Mouse (Mus musculus) gastrocnemius, postnatal 25 days (tissue): ENCODE measurements around the gene Epyc. TPM values are rescaled to one million over a fixed set of nuclear protein-coding genes. Genes with fewer than 3 reads are reported as not detected.

ENCODE experiments used
- DNase-seq: peaks from one replicate; pipeline ENCODE4 v3.0.0; 2022
- long read RNA-seq, 2 experiments: library from polyadenylated mRNA; stranded (forward); transcript quantifications; one replicate each; pipeline ENCODE4 v2.0.0; 2021
- total RNA-seq, 2 experiments: library from RNA; stranded (reverse); gene quantifications; 1 replicate in 1 of 2; 2 replicates in 1 of 2; pipeline ENCODE4 v1.2.3; 2021

Gene Epyc
- total RNA-seq, result under 1 TPM in 1 of 2 experiments, not detected in 1; 0.16 TPM
- long read RNA-seq, experiment 1, result 0 reads
- long read RNA-seq, experiment 2, partial matches to known transcripts, result 0 of 1 reads
- long read RNA-seq, experiment 2, other reads (novel, unspliced or antisense), result 0 of 1 reads

DNA sequence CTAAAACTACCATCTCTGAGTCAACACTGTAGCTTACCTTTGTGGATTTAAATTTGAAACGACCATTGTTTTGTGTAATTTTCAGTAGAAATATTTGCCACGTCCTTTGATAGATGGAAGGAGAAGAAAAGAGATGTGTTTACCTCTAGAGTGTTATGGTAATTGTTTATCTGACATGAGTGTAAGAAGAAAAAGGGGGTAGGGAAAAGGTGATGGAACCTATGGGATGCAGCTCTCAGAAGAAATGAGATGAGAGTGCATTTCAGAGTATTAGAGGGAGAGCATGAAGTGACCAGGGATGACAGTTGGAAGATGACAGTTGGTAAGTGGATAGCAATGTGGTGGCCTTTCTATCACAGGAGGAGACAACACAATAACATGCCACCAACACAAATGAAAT, at the start of gene Epyc:
TSS of gene Epyc (plus strand) at position 301 of the 400 bp plus-strand sequence.
- no peak for DNase-seq

DNA sequence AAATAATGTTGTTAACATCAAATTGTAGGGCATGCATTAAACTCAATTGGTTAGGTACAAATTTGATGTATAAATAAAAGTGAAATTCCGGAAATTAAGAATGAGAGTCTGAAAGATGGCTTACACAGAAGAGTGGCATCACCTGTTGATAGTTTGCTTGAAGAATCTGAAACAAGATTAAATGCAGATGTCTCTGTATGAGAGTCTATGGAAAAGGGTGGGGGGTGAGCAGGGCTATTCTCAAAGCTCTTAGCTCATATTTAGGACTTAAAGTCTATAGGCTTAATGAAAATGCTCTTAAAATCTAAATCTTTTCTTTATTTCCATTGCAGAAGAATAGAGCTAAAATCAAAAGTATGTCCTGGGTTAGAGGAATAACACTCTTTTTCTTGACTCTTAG, 48.2 kb upstream of the Epyc start:
- DNase-seq, result no peak

DNA sequence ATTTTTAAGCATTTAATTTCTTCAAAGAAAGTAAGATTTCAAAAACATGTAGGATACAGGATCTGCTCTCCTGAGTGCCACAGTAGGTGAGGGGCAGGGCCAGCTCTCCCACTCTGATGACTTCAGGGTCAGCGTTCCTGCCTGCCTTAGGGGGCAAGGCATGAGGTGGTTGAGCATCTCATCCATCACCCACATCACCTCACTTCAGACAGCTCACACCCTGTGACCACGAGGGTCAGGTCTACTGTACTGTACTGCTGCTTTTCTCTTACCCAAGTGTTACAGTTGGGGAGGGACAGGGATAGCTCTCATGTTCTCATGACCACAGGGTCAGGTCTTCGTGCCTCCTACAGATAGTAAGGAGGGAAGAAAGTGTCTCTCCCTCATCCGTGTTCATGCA, 42.1 kb upstream of the Epyc start:
- no peak for DNase-seq

DNA sequence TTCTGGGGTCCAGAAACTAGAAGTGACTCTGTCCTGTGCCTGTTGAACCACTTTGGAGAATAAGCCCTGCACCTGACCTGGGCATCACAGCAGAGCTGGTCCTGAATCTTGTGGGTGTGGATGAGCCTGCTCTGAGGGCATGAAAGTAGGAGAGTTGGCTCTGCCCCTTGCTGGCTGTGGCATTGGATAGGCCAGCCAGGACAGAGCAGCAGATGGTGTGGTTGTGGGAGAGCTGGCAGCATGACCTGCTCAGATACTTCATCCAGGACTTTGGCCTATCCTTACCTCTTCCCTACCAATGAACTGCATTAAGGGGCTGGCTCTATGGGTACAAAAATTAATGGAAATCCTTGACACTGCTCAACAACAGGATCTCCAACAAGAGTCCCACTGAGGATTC, 40.6 kb upstream of the Epyc start:
- no peak for DNase-seq

DNA sequence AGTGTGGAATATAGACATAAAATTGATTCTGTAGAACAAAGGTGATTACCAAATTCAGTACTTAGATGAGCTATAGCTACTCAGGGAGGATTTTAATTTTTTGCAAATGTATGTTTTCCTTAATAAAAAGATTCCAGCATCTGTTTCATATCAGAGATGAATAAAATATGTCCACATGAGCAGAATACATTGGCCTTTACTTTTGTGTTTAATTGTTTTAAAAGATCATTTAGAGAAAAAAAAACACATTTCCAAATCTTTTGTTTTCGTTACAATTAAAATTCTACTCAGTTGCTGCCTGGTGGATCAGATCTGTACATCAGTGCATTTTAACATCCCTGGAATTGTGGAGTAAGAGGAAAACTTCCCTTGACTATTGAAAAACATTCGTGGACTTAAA, 37.3 kb upstream of the Epyc start, which contains the start of gene Kera:
TSS of gene Kera (plus strand) at position 301 of the 400 bp plus-strand sequence.
- DNase-seq, result no peak

DNA sequence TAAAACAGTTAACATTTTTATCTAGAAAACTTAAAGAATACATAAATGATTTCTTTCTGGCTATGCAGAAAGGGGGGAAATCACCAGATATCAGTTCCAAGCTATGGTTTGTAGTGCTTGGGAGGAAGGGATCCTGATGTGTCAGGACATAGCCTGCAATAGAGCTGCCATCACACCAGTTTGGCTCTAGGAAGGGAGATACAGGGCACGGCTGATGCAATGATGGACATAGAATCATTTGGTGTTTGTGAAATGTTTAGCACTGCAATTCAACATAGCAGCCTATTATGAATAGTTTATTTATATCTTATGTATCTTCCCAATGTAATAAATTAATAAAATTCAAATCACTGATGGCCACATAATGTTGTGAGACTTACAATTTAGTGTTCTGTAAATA, 21.5 kb upstream of the Epyc start:
- no peak for DNase-seq

DNA sequence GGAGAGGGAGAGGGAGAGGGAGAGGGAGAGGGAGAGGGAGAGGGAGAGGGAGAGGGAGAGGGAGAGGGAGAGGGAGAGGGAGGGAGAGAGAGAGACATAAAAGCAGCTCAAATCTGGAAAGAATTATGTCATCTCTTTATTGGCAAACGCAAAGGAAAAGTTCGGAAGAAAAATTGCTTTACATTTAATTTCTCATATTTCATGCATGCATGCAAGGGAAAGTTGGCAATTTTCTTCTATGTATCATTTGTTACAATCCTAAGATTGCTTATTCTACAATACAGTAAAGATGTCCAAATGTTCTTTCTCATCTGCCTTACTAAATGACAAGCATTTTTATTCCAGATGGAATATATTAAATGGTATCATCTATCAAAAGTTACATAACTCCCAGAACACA, 19.5 kb upstream of the Epyc start:
- DNase-seq, result no peak

DNA sequence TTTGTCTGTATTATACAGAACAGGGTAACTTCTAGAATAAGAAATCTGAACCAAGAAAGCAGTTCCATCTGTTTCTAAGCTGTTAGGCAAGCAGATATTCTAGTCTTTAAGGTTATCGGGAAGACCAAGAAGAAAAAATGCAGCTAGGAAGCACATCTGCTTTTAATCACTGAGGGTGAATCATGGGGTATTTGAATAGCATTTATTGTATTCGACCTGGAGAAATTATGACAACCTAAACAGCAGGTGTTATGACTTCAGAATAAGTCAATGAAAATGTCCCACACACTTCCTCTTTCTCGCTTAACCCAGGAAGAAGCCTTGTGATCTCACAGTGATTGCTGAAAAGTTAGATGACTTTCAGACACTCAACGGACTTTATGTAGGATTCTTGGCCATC, 18.8 kb upstream of the Epyc start:
- no peak for DNase-seq

DNA sequence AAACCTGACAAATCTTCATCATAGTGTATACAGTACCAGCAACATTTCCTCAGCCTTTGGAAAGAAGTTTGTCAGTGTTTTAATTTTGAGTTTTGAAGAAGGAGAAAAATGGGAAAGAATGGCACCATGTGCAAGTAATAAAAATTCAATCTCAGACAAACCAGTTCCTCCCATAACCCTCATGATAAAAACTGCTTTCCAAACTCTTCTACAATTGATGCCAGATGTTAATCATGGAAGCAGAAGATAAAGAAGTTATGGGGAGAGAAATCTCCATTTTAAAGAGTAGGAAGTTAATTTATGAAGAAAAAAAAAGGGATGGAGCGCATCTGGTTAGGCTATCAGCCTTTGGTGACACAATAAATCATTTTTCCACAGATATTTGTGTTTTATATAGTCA, 17.3 kb upstream of the Epyc start:
- DNase-seq, result no peak

DNA sequence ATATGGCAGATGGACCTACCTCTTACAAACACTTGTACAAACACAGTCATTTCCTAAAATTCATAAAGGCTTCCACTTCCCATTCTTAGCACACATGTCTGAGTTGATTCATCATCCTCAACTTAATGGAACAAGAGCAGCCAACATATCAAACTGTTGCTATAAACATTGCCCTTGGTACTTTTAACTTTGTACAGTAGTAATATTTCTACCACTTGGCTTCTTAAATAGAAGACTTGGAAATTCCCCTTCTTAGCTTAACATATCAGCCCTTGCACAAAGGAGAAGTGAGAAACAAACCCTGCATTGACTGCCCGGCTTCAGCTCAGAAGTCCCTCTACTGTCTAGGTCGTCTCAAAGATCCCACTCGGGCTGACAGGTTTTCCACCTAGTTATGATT, 12.8 kb upstream of the Epyc start:
- DNase-seq, result no peak

DNA sequence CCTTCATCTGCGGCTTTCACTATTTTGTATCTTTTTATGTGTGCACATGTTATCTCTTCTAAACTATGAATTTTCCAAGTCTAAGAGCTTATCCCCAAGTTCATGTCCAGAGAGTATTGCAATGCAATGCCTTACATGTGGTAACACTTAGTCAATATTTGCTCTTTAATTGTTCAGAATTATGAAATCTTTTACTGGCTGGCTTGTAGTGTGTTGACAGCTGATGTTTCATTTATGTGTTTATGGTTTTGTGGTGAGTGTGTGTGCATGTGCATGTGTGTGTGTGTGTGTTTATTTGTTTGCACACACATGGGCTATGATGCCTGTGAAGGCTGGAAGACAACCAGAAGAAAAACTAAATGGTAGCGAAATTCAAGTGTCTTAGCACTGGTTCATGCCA, 1.9 kb upstream of the Epyc start:
- no peak for DNase-seq

DNA sequence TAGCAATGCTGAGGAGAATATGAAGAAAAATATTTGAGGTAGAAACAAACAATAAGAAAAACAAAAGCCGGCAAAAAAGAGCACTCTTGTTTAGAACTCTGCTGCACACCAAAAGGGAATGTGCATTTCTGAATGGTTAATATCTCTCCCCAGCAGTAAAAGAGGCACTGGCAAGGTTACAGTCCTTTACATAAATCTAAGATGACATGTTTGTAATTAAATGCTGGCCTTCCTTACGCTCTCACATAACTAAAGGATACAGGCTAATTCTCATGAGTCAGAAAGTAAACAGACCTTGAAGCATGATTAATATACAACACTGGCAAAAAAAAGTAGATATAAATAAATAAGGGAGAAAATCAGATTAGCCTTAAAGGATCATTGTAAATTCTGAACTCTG, 6.5 kb downstream of the Epyc start:
- DNase-seq, result no peak

DNA sequence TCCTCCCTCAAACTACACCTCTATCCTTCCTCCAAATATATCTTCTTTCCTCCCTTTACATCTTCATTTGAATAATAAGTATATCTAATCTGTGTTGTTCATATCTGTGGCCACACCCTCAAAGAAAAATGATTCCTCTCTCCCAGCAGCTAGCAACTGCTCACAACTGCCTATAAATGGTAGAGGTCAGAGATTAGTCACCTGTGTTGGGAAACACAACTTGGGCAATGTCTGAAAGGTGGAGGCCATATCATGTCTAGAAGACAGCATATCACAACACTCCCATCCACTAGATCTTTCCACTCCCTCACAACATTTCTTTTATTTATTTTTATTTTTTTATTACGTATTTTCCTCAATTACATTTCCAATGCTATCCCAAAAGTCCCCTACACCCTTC, 15.6 kb downstream of the Epyc start:
- DNase-seq, result no peak

DNA sequence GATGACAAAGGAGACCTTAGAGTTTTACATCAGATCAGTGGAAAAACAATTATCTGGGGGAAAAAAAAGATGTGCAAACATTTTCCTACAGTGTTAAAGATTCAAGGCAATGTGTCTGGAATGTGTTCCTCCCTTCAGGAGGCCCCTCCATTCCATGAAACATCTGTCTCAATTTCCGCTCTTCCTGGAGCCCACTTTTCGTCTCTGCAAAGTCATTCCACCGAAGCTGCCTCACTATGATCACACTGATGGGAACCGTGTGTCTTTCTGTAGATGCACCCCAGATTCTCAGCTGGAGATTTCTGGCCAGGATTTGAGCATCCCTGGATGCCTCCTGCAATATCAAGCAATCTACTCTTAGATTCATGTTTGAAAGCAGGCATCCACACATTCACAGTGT, 24.8 kb downstream of the Epyc start:
- no peak for DNase-seq

DNA sequence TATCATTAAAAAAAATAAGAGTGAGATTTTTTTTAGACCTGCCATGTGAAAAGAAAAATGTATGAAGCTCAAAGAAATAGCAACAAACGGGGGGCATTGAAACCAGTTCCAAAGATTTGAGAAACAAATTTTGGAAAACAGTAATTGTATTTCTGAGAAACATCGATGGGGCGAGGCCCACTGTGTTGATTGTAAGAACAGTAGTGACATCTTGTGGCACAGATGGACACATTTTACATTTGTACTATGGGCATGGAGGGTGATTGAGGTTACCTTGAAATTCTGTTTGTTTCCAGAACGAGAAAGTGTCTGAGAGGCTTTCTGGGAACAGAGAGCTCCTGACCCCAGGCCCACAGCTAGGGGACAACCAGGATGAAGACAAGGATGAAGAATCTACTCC, 26.3 kb downstream of the Epyc start:
- no peak for DNase-seq

DNA sequence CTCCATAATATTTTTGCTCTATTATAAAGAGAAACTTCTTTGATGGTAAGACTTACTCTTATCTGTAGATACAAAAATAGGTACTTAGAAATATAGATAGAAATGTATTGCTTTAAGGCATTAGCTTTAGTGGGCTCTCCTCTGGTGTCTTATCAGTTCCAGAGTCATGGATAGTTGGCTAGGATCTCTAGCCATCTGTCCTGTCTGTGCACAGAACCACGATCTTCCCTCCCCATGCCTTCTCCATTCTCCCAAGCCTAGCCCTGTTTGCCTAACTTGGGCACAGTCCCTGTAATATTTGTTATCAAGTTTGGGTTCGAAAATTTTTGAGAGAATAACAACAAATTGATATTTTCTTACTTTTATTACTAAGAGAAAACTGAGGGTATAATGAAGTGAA, 29.4 kb downstream of the Epyc start:
- no peak for DNase-seq

DNA sequence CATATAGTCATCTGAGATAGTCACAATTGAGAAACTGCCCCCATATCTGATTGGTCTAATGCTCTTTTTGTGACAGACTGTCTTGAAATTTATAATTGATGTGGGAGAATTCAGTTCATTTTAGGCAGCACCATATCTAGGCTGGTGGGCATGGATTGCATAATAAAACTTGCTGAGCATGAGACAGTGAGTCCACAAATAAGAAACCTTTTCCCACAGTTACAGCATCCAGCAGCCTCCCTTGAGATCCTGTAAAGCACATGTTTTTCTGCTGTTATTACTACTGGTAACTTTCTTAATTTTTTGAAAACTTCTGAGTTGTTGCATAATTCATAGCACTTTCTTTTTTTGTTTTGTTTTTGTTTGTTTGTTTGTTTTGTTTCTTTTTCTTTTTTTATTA, 39.1 kb downstream of the Epyc start:
- DNase-seq, result peak; percentile 22

DNA sequence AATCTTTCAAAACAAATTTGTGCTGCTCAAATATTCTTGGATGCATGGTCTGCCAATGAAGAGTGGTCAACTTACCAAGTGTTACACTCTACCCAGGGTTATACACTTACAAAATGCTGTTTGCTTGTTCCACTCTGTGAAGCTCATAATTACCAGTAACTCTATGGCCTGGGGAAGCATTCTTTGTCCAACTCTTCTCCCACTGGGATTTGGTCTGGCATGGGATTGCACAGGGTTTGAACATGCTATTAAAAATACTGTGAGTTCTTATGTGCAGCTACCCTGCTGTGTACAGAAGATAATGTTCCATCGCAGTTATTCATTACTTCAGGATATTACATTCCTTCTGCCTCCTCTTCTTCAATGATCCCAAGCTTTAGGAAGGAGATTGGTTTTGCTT, 43.3 kb downstream of the Epyc start:
- peak; percentile 61 for DNase-seq

DNA sequence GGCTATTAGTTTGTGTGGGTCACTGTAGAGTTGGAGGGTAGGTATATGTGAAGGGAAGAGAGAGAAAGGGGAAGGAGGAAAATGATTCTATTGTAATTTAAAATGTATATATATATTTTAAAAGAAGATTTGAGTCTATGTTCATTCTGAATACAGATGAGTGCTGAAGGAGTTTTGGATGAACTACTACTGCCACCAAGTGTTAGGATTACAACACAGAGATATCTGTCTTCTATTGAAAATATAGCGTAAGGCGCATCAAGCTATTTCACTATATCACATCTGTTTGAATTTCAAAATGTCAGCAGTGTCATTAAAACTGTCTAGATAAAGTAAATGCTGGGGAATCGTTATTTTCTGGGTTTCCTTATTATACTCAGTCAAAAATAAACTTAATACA, 45.6 kb downstream of the Epyc start:
- DNase-seq, result no peak

DNA sequence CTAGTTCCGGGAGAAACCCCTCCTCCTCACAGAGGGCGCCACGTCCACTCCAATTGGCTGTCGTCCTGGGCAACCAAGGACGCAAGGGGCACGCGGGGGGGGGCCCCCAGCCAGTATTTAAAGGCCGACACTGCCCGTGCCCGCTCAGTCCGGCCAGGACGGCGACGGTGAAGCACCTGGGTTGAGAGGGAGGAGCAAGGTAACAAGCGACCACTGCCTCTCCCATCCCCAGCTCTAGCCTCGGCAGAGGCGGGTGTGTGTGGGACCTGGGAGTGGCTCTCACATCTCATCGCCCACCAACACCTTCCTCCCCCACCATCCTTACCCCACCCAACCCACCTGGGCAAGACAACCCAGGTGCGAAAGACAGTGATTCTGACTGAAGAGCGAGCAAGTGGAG, 49.0 kb downstream of the Epyc start, which contains the start of gene Ccer1:
TSS of gene Ccer1 (plus strand) at position 147 of the 400 bp plus-strand sequence.
- no peak for DNase-seq

DNA sequence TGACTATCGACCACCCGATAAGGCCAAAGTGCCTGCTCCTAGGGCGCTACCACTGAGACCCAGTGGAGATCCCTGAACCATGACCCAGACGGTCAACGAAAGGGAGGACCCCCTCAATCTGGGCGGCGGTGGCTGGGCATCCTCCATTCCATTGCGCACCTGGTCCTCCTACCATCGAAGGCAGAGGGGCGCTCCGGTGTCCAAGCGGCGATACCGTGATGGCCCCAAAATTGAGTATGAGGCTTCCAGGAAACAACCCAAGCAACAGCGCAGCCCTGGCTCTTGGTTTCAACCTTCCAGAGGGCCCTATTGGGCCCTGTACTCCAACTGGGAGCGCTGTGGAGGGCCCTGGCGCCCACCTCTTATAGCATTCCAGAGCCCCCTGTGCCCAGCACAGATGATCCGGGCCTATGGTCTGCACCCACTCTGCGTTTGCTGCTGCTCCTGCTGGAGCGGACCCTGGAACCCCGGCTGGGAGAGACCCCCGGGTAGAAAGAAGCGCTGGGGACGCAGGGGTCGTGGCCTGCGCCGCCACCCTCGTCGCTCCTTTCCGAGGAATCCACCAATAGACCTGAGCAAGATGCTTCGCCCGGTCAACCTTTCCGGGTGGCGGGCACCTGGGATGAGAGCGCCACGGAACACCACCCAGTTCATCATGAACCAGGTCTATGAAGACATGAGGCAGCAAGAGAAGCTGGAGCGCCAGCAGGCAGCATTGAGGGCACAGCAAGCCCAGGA, 49.7 kb downstream of the Epyc start:
- no peak for DNase-seq

DNA sequence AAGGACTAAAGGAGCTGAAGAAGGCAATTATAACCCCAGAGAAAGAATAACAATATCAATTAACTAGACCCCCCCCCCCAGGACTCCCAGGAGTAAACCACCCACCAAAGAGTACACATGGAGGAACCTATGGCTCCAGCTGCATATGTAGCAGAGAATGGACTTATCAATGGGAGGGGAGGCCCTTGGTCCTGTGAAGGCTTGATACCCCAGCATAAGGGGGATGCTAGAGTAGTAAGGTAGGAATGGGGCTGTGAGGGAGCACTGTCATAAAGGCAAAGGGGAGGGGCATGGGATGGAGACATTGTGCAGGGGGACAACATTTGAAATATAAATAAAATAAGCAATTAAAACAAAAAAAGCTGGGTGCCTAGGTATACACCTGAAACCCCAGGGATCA, 58.5 kb downstream of the Epyc start:
- no peak for DNase-seq

DNA sequence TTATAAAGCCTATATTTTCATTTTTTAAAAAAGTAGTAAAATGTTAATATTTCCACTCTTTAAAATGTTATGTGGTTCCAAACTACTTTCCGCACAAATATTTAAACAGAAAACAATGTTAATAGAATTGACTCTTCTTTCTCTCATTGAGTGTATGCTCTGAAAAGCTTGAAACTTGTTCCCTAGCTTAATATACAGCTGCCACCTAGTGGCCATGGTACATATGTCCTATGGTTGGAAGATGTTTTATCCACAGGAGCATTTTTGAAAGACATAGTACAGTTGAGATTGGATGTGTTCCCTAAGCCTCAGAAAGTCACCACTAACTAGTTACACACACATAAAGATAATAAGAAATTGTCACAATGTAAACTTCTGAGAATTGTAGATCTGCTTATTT, 60.7 kb downstream of the Epyc start:
- DNase-seq, result no peak

DNA sequence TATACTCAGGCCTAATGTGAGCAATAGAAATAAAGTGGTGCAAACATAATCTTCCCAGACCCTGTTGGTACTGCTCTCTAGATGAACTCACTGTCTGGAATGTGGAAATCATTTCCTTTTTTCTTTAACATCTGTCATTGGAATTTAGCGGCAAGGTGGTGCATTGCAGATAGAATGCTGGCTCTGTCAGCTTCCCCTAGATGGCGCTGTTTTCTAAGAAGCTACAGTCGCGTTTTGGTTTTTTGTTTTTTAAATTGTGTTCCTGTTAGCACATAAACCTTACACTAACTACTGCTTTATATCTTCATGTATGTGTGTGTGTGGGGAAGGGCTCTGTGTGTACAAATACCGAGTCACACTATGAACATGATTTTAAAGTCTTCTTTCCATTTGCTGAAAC, 68.8 kb downstream of the Epyc start:
- DNase-seq, result no peak
